Mouse (Mus musculus) retina, postnatal 1 day (tissue): ENCODE measurements around the gene Zyx.

Experiments
- DNase-seq: peaks from one replicate; pipeline ENCODE4 v3.0.0-alpha.2; 2012

Gene Zyx

DNA sequence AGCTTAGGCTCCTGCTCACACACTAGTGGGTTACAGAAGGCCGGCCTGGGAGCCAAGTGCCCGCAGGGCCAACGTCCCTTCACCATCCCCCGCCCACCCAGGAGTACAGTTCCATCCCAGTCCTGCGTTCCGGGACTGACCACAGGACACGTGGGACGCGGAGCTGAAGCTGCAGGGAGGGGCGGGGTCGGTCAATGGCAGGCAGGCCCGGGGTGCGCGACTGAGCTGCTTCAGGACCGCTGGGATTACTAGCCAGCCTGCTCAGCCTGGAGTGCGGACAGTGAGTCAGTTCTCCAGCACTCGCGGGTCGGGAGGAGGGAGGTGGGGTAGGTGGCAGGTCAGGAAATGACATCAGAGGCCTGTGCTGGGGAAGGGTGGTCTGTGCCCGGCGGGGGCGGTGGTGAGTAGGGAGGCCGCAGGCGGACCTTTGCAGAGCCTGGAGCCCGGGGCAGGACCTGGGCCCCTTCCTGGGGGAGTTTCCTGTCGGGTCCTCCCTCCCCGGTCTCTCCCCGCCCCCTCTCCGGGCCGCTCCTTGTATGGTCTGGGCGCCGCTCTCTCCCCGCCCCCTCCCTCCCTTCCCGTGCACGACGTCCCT, at the start of gene Zyx:
Gene Zyx (plus strand): TSS at position 205 of the 595 bp plus-strand sequence.
- DNase-seq: peak; percentile 95

DNA sequence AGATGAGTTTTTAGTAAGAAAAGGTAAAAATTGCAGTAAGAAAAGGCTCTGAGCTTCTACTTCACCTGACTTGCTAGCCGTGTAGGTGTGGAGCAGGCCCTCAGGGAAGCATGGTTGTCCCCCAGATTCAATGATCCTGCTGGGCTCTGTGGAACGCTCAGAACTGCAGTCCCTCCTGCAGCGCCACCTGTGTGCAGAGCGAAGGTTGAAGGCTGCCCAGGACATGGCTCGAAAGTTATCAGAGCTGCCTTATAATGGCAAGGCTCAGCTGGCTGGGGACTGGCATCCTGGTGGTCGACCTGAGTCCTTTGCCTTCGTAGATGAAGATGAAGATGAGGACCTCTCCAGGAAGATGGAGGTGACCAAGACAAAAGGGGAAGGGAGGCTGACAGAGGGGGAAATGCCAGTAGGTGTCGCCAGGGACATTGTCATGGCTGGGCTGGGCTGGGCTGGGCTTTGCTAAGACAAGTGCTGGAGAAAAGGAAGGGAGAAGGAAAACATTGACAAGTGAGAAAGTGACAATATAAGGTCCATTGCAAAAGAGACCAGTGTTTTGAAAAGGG, 39.5 kb upstream of the Zyx start:
- no peak for DNase-seq

DNA sequence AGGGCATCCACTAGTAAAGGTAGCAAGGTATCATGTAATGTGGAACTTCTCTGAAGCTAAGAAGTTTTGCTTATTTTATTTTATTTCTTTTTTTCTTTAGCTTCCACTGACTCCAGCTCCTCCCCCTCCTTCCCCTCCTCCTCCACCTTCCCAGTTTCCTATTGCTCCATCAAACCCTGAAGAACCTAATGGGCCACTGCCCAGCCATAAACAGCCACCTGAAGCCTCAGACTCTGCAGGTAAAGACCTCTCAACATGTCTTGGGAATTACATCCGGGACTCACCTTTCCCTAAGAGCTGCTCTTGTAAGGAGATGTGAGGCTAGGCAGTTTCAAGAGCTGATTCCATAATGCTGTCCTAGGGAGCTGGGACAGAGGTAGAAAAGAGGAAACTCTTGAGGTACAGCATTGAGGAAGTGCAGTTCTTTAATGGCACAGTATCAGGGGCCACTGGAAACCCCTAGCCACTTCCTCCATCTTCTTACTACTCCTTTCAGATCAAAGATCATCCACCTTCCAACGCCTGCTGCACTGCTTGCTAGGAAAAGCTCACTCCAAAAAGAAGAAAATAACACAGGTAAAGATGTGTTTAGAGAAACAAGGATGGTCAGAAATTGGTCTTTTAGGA, 38.9 kb upstream of the Zyx start:
- no peak for DNase-seq

DNA sequence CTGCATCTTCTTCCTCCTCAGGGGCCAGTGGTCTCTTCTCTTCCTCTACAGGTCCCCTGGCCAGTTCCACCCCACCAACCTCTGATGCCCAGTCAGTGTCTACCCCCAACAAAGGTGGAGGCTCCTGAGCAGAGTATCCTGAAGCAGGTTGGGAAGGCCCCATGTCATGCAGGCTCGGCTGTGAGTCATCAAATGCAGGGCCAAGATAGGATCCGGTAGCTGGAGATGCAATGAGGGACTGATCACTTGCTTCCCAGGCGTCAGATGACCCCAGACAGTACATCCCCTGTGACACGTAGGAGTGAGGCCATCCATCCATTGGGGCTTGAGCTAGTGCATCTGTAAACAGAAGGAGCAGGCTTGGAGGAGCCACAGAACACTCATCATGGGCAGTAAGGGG, 31.1 kb upstream of the Zyx start:
- DNase-seq: no peak

DNA sequence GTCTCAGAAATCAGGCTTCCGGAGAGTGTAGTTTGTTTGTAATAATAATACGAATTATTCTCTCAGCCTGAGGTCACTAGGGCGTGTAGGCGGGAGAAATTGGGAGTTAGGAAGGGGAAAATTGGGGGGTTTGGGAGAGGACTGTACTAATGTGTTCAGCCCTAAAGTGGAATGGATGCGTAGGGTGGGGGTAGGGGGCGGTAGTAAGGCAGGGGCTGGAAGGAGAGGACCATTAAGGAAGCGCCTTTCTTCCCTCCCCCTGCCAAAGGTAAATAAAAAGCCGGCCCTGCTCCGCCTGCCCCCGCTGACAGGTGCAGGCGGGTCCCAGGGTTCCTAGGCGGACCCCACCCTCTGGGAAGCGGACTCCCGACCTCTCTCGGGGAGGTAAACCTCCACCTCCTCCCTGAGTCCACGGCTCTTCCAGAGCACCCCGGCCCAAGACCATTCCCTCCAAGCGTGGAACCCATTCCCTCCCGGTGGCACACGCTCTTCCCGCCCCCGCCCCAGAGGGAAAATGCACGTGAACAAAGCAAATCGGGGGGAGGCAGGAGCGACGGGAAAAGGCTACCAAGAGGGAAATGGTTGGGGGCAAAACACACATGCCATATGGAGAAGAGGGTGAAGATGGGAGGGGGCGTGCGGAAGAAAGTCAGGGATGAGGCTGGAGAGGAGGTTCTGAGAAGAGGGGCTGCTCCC, 25.9 kb upstream of the Zyx start:
- peak; percentile 24 for DNase-seq

DNA sequence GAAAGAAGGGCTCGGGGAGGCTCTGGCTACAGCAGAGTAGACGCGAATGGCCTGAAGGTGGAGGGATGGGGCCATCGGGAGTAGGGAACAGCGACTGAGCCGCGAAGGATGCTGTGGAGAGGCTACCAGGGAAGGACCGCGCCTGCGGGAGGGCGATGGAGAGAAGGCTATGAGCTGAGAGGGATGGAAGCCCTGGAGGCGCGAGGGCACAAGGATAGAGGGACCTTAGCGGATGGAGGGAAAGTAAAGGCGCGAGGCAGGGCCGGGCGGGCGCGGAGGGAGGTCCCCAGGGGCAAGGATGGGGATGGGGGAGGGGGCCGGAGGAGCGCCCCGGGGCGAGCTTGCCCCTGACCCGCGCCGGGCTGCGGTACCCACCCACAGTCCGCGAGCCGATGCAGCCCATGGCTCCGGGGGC, 25.4 kb upstream of the Zyx start:
- peak; percentile 63 for DNase-seq

DNA sequence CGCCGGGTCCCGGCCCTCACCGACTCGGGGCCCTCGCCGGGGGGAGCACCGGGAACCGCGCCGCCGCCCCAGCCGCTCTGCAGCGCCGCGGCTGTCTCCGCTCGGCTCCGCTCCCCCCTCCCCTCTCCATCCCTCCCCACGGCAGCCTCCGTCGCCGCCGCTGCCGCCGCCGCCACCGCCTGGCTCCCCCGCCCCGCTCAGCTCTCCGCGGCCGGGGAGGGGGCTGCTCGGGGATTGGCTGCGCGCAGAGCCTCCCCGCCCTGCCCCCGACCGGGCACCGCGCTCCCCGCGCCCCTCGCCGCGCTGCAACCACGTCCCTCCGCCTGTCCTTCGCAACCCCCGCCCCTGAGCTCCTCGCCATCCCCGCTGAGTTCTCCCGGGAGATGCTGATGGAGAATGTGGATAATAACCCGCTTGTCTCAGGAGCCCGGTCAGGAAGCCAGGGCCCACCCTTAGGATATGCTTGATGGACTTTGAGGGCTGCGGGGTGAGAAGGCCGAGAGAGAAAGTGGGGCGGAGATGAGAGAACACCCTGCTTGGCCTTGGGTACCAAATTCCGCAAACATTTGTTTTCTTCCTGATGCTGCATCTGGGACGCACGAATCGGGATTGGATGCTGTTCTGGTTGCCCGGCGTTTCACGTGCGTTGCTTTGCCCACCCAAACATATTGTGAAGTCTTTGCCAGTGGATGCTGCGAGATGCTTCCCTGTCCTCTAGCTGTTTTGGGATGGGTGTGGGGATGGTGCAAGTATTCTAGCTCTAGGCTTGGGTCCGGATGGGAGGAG, 24.8 kb upstream of the Zyx start, which contains the start of gene Fam131b:
Gene Fam131b (minus strand): TSS at position 162 of the 786 bp plus-strand sequence.
- DNase-seq: peak; percentile 78

DNA sequence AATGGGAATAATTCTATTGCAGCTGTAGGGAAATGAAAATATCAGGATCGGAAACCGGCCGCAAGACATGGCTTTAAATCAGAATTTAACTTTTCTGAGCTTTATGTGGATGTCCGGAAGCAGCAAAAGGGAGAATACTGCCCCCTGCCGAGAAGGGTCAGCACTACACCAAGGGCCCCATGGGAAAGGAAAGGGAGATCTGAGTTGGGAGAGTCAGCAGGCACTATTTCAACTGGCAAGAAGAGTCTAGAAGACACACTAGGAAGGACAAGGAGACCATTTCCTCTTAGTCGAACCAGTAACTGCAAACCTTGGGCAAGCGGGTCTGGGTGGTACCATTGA, 24.2 kb upstream of the Zyx start:
- peak; percentile 85 for DNase-seq

DNA sequence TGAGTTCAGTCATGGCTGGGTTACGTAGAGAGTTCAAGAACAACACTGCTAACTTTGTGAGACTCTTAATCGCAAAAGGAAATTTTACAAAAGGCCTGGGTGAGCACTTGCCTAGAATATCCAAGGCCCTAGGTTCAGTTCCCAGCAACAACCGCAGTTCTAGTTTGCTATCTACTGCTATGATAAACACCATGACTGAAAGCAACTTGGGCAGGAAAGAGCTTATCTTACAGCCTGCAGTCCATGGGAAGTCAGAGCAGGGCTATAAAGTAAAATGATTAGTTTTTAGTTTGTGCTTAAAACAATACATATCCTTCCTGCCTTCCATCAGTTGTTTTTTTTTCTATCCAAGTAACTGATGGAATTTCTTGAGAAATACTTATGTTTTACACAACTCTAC, 22.9 kb upstream of the Zyx start:
- DNase-seq: no peak

DNA sequence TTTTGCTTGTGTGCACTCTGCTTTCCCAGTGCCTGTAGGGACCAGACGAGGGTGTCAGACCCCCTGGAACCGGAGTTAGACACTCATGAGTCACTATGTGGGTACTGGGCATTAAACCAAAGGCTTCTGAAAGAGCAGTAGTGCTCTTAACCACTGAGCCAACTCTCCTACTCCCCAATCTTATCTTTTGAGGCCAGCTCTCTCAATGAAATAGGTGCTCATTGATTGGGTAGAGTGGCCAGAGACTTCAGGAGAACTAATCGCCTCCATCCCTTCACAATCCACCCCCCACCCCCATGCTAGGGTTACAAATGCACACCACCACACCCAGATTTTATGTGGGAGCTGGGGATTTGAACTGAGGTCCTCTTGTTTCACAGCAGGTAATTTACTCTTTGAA, 20.7 kb upstream of the Zyx start:
- DNase-seq: no peak

DNA sequence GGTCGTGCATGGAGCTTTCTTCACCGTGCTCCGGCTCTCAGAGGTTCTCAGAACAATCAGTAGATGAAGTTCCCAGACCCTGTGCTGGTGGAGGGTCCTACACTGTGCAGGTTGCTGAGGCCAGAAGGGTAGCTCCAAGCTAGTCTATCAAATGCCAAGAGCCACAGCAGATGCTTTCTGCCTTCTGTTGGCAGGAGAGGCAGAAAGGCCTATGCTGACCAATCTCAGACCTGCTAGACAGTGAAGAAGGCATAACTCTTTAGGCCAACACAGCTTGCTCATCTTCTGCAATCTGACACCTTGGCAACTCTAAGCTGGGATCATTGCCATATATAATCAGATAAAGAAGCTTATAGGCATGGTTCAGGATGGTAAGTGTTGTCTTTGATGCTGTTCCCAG, 19.2 kb upstream of the Zyx start:
- DNase-seq: no peak

DNA sequence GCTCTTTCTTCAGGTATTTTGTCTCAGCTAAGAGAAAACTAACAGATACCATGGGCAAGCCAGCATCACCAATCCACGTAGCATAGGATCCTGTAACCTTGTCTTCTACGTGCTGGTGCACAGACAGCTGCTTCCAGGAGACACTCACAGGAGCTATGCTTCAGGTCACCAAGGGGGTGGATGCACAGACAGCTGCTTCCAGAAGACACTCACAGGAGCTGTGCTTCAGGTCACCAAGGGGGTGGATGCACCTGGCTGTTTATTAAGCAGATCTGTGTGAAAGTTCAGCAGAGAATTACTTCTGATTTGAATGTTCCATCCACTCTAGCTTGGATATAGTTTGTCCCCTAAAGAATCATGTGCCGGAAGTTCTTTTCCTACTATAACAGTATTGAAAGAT, 18.5 kb upstream of the Zyx start:
- no peak for DNase-seq

DNA sequence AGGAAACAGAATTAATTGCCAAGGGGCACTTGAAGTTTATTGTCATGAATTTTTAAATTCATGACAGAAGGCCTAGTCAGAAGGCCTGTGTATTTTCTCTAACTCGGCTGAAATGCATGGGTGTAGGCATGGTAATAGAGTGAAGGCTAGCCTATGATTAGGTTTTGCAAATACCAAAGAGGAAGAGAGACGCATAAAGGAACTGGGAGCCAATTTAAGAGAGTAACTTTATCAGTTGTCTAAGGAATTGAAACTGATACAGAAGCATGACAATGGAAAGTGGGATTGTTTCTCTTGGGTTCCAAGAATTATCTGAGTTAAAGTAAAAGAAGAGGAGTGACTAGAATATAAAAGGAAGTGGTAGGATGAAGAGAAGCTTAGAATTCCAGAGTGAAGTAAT, 10.2 kb upstream of the Zyx start:
- DNase-seq: no peak

DNA sequence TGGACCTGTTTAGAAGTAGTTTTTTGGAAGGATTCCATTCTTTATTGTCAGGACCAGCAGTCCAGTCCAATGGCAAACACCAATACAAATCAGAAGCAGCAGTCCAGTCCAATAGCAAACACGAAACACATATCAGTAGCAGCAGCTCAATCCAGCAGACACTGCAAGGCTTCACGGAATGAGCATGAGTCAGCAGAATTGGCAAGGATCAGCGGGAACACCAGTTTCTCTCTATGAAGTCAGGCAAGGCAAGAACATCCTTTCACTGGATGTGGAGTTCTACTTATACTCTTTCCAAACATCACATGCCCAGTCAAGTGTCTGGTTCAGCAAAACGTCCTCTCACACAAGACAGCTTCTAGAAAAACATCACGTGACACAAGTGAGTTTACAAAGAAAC, 9.4 kb upstream of the Zyx start:
- no peak for DNase-seq

DNA sequence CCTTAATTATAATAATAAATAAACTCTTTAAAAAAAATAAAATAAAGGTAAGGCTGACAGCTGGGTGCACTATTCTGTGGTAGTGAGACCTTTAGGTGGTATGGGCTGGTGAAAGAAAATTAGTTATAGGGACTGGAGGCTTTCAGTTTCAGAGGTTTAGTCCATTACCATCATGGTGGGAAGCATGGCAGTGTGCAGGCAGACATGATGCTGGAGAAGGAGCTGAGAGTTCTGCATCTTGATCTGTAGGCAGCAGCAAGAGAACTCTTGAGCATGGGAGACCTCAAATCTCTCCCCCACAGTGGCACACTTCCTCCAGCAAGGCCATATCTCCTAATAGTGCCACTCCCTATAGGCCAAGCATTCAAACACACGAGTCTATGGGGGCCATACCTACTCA, 7.3 kb upstream of the Zyx start:
- DNase-seq: no peak

DNA sequence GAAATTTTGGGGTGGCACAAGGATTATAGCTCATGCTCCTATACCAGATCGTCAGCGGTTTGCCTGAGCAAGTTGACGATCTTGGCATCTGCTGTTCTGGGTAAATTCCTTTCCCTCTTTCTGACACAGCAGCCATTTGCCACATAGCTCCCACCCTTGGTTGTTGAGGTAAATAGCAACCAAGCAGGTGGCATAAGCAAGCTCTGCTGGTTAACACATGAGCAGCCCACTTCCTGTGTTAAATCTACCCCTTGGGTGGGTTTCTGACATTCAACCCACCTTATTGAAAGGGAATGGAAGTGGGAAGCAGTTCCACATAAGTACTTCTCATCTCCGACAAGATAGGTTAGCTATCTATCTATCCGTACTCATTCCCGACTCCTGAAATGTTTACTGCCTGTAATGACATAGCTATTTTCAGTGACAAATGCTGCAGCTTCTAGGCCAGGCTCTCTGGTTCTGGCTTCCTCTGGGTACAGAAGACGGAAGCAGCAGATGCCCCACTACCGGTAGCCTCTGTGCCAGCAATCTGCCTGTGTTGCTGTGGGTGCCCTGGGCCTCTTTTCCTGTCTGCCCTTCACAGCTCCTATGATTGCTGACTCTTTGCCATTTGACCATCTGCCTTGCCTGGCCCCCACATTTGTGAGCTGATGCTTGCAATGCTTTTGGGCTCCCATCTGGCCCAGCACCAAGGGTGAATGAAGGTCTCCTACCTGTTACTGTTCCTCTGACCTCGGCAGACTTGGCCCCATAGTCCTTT, 5.9 kb upstream of the Zyx start:
- no peak for DNase-seq

DNA sequence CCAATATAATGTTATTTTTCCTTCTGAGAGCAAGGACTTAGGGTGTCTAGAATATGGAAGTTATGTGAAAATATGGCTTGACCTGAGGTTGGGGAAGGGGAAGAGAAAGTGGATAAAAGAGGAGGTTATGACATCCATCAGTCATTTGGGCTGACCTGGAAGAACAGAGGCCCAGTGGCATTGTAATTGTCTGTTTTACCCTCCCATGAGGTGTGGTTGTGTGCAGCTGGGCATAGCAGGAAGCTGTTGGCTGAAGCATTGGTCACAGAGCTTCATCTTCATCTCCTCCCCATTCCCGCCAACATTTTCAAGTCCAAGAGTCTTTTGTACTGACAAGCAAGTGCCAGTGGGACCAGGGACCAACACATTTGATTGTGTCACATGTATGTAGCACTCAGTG, 5.2 kb upstream of the Zyx start:
- DNase-seq: no peak

DNA sequence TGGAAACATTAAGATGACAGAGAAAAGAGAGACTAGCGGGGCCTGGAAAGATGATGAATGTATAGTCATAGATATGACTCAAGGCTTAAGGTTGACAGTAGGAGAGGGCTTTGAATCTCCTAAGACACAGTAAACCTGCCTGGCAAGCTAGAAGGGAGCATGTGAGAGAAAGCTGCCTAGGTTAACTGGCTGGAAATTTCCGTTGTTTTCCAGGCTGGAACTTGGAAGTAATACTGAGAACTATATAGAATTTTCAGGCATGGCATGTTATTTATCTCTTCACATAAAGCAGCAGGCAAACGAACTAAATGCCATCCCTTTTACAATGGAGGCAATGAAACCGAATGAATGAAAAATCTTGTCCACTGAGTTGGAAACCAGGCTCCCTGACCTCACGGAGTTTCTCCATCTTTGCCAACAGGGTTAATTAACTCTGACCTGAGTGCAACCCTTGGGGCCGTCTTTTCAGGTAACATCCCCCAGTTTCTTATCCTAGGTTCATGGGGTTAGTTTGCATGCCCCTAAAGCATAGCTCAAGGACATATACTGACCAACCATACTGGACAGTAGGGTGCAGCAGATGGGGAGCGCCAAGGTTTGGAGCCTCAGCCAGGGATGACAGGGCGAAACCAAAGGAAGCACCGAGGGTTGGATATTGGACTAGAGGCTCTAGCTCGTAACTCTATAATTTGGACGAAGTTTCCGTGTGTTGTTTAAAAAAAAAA, 987 bp upstream of the Zyx start:
- no peak for DNase-seq

DNA sequence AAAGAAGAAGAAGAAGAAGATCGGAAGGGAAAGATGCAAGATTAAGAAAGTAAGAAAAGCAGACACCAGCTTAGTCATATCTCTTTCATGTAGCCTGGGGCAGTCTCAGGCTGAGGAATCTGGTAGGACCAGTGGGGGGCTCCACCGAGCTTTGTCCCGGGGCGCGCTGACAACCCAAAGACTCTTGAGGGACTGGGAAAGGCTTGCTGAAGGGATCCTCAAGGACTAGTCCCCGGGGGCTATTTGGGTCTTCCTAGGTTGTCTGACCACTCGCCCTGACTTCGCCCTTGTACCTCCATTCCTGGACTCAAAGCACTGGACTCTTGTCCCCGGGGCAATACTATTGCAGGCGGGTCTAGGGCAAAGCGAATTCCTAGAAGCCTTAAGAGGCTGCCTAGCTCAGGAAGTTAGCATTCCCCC, 414 bp upstream of the Zyx start:
- no peak for DNase-seq

DNA sequence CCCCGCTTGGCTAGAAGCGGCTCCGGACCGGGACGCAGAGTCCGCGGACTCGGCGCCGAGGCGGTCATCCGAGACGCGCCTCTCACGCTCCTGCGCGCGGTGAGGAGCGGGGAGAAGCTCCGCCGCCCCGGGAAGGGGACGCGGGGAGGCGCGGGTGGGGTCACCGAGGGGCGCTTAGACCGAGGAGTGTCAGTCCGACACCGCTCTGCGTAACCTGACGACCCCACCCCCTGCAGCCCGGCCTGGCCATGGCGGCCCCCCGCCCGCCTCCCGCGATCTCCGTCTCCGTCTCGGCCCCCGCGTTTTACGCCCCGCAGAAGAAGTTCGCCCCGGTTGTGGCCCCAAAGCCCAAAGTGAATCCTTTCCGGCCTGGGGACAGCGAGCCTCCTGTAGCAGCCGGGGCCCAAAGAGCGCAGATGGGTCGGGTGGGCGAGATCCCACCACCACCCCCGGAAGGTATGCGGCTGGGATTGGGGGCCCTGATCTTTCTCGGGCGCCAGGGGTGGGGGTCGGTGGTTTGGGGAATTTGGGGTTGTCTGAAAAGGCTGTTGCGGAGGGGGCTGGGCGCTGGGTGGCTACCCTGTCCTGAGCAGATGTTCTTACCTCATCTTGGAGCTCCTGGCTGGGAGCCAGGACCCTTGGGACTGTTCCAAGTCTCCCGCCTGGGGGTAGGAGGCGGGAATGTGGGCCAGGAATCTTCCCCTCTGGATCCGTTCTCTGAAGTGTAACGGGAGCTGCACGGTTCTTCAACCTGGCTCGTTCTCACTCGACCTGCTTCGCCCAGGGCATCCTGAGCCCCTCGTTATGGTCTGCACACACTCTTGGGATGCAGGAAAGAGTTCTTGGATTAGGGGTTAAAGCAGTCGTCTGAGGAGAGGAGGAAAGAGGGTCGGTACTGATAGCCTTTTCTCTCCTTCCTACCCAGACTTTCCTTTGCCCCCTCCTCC, 864 bp downstream of the Zyx start:
- peak; percentile 90 for DNase-seq
